Mouse (Mus musculus): ENCODE results near the gene Fgfr2. TPM values are rescaled to one million over a fixed set of nuclear protein-coding genes. Genes with fewer than 3 reads are reported as not detected.

The Fgfr2 gene
- total and polyA plus RNA-seq, 2 experiments from 2014 or later: 12.1 to 32.6 TPM

DNA sequence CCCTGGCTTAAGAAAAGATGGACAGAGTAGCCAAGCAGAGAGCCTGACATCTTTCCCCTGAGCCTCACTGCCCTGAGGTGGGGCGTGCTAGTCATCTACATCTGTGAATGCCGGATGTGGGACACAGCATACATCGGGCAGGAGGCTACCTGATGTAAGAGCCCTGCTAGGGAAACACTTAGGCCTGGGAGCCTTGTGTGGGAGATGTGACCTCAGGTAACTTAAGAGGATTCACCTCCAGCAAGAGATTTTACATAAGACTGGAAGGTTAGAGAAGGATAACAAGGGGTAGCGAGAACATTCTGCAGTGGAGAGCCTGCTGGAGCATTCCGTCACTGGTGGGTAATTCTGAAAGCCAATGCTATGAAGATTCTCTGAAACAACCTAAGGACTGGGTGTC, 876.1 kb downstream of the Fgfr2 start:
- no peak overlapping the region for H3K4me3 ChIP-seq (ENCODE audit: low read depth, low read length)
- no peak overlapping the region for H3K27ac ChIP-seq (ENCODE audit: low read depth, low read length)
- DNase-seq (ENCODE audit: low spot score): no peak
- H3K9ac ChIP-seq (replicated peaks; ENCODE audit: low read length, poor library complexity, severe bottlenecking): no peak overlapping the region
- H3K4me1 ChIP-seq (ENCODE audit: insufficient read depth, low read length): peaks cover 6% of the 10 kb centered on the region; the same call in 1 of the 2 replicates
- peaks cover 3% of the 10 kb centered on the region; the same call in 1 of the 2 replicates for H3K36me3 ChIP-seq (ENCODE audit: insufficient read depth, low read length)
- H3K4me2 ChIP-seq (ENCODE audit: low read depth, low read length, poor library complexity, severe bottlenecking): no peak overlapping the region
- ATAC-seq (ENCODE audit: low FRiP score): 0 out of 2 replicates have a peak, but pooled peaks have one; percentile 20
- WGBS: 51% methylated on average over 5 of the region's 5 CpGs
- no peak for TF ChIP-seq CTCF (IDR thresholded peaks at IDR 0.05)
- no peaks in the 10 kb centered on the region for H3K9me3 ChIP-seq (ENCODE audit: low read length)
- H3K27me3 ChIP-seq (ENCODE audit: insufficient read depth, low read length): no peaks in the 10 kb centered on the region

DNA sequence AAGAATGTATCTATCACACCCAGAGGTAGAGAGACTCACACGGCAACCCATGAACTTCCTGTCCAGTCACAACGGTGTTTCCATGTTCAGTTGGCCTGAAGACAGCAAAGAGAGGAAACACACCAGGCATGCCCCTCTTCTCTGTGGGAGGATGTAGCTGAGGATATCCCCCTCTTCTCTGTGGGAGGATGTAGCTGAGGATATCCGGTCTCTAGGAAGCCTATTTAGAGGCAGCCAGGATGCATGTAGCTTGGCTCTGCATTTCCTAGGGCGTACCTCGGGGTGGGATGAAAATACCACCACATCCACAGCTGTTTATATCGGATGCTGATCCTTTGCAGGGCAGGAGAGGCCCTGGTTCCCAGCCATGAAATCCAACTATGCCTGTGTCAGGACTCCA, 877.4 kb downstream of the Fgfr2 start:
- 94% methylated on average over 6 of the region's 6 CpGs for WGBS
- Histone ChIP-seq H3K27me3 (ENCODE audit: insufficient read depth, low read length) (no peaks in the 10 kb centered on the region), H3K4me3 (ENCODE audit: low read depth, low read length) (no peak overlapping the region), H3K36me3 (ENCODE audit: insufficient read depth, low read length) (peaks cover 3% of the 10 kb centered on the region; the same call in 1 of the 2 replicates), H3K4me2 (ENCODE audit: low read depth, low read length, poor library complexity, severe bottlenecking) (no peak overlapping the region), H3K9ac (replicated peaks; ENCODE audit: low read length, poor library complexity, severe bottlenecking) (no peak overlapping the region), H3K27ac (ENCODE audit: low read depth, low read length) (no peak overlapping the region), H3K9me3 (ENCODE audit: low read length) (no peaks in the 10 kb centered on the region), H3K4me1 (ENCODE audit: insufficient read depth, low read length) (peaks cover 6% of the 10 kb centered on the region; the same call in 1 of the 2 replicates)
- no peak for TF ChIP-seq CTCF (IDR thresholded peaks at IDR 0.05)
- DNase-seq (ENCODE audit: low spot score): no peak
- ATAC-seq (ENCODE audit: low FRiP score): no peak

DNA sequence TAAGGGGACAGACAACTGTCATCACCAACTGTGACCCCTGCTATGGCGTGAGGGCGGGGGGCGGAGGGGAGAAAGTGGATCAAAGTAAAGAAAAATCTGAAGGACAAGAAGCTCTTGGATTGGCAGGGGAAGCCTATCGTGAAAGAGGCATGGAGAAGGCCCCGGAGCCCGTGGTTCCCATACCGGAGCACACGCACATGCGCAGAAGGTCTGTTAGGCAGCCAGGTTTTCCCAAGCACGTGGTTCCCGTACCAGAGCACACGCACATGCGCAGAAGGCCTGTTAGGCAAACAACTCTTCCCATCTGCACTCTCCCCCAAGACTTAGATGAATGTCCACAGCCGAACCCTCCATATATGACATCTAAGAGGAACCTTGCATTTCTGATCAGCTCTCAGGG, 878.5 kb downstream of the Fgfr2 start:
- no peaks in the 10 kb centered on the region for H3K27me3 ChIP-seq (ENCODE audit: insufficient read depth, low read length)
- no peak overlapping the region for H3K4me2 ChIP-seq (ENCODE audit: low read depth, low read length, poor library complexity, severe bottlenecking)
- H3K4me3 ChIP-seq (ENCODE audit: low read depth, low read length): no peak overlapping the region
- H3K9ac ChIP-seq (replicated peaks; ENCODE audit: low read length, poor library complexity, severe bottlenecking): no peak overlapping the region
- ATAC-seq (ENCODE audit: low FRiP score): no peak
- peaks cover 6% of the 10 kb centered on the region; the same call in 1 of the 2 replicates for H3K4me1 ChIP-seq (ENCODE audit: insufficient read depth, low read length)
- DNase-seq (ENCODE audit: low spot score): no peak
- H3K27ac ChIP-seq (ENCODE audit: low read depth, low read length): no peak overlapping the region
- no peak for TF ChIP-seq CTCF (IDR thresholded peaks at IDR 0.05)
- peaks cover 3% of the 10 kb centered on the region; the same call in 1 of the 2 replicates for H3K36me3 ChIP-seq (ENCODE audit: insufficient read depth, low read length)
- H3K9me3 ChIP-seq (ENCODE audit: low read length): no peaks in the 10 kb centered on the region
- 95% methylated on average over 14 of the region's 14 CpGs for WGBS

DNA sequence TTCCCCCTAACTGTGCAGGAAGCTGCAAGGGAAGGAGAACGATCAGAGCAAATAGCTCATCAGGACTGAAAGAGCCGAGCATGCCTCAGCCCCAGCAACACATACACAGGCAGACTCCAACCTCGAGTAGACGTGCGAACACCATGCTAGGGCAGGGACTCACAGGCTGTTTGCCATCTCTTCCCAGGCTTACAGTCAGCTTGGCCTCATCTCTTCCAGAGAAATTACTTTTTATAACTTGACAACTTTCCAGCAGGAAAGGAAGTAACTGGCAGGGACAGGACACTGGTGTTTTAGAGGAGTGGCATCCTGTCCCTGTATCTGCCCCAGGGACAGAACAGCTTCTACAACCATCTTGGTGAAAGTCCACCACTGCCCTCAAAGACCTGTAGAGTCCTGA, 879.9 kb downstream of the Fgfr2 start:
- Histone ChIP-seq H3K36me3 (ENCODE audit: insufficient read depth, low read length) (peaks cover 3% of the 10 kb centered on the region; the same call in 1 of the 2 replicates), H3K27me3 (ENCODE audit: insufficient read depth, low read length) (no peaks in the 10 kb centered on the region), H3K4me3 (ENCODE audit: low read depth, low read length) (no peak overlapping the region), H3K4me1 (ENCODE audit: insufficient read depth, low read length) (peaks cover 6% of the 10 kb centered on the region; the same call in 1 of the 2 replicates), H3K27ac (ENCODE audit: low read depth, low read length) (no peak overlapping the region), H3K9me3 (ENCODE audit: low read length) (no peaks in the 10 kb centered on the region), H3K4me2 (ENCODE audit: low read depth, low read length, poor library complexity, severe bottlenecking) (no peak overlapping the region), H3K9ac (replicated peaks; ENCODE audit: low read length, poor library complexity, severe bottlenecking) (no peak overlapping the region)
- no peak for DNase-seq (ENCODE audit: low spot score)
- ATAC-seq (ENCODE audit: low FRiP score): no peak
- TF ChIP-seq CTCF (IDR thresholded peaks at IDR 0.05): no peak
- WGBS: 78% methylated on average over 5 of the region's 5 CpGs

DNA sequence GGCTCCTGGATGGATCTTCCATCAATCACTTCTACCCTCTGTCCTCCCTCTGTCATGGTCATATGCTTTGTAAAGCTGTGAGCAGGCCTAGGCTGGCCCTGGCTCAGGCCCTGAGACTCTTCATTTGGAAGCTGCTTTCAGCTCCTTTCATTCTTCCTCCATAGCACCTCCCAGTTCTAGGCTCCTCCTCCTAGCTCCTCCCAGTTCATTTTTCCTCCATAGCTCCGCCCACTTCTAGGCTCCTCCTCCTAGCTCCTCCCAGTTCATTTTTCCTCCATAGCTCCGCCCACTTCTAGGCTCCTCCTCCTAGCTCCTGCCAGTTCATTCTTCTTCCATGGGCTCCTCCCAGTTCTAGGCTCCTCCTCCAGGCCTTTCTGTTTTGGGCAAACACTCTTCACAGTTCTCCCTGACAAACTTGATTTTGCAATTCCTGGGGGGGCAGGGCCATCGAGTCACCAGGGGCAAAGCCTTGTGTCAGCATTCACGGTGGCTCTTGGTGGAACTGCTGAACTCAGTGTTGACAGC, 880.5 kb downstream of the Fgfr2 start:
- H3K4me2 ChIP-seq (ENCODE audit: low read depth, low read length, poor library complexity, severe bottlenecking): no peak overlapping the region
- peaks cover 5% of the 10 kb centered on the region; the same call in 1 of the 2 replicates for H3K36me3 ChIP-seq (ENCODE audit: insufficient read depth, low read length)
- no peak overlapping the region for H3K4me3 ChIP-seq (ENCODE audit: low read depth, low read length)
- no peak for TF ChIP-seq CTCF (IDR thresholded peaks at IDR 0.05)
- DNase-seq (ENCODE audit: low spot score) (no peak), ATAC-seq (ENCODE audit: low FRiP score) (no peak)
- no peaks in the 10 kb centered on the region for H3K27me3 ChIP-seq (ENCODE audit: insufficient read depth, low read length)
- WGBS: 56% methylated on average over 4 of the region's 4 CpGs
- no peak overlapping the region for H3K9ac ChIP-seq (replicated peaks; ENCODE audit: low read length, poor library complexity, severe bottlenecking)
- no peaks in the 10 kb centered on the region for H3K9me3 ChIP-seq (ENCODE audit: low read length)
- H3K4me1 ChIP-seq (ENCODE audit: insufficient read depth, low read length): peaks cover 6% of the 10 kb centered on the region; the same call in 1 of the 2 replicates
- no peak overlapping the region for H3K27ac ChIP-seq (ENCODE audit: low read depth, low read length)

DNA sequence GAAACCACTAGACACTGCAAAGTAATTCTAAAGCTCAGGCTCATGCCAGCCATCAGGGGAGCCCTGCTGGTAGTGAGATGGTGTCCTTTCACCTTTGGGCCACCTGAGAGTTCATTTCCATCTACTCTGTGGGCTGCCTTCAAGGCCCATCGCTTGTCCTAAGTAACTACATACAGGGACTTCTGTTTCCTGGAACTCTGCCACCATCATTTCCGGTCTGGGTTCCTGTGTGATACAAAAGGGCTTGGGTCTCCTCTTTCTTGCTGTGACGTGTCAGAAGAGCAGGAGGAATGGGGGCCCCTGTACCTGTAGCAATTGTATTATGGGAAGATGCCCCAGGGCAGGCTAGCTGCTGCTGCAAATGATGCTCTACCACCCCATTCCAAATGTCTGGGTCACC, 884.2 kb downstream of the Fgfr2 start:
- H3K27ac ChIP-seq (ENCODE audit: low read depth, low read length): no peak overlapping the region
- DNase-seq (ENCODE audit: low spot score) (no peak), ATAC-seq (ENCODE audit: low FRiP score) (no peak)
- no peaks in the 10 kb centered on the region for H3K9me3 ChIP-seq (ENCODE audit: low read length)
- no peaks in the 10 kb centered on the region for H3K27me3 ChIP-seq (ENCODE audit: insufficient read depth, low read length)
- no peak overlapping the region for H3K4me2 ChIP-seq (ENCODE audit: low read depth, low read length, poor library complexity, severe bottlenecking)
- H3K36me3 ChIP-seq (ENCODE audit: insufficient read depth, low read length): peaks cover 3% of the 10 kb centered on the region; the same call in 1 of the 2 replicates
- no peak overlapping the region for H3K9ac ChIP-seq (replicated peaks; ENCODE audit: low read length, poor library complexity, severe bottlenecking)
- no peak for TF ChIP-seq CTCF (IDR thresholded peaks at IDR 0.05)
- H3K4me3 ChIP-seq (ENCODE audit: low read depth, low read length): no peak overlapping the region
- 85% methylated on average over 3 of the region's 3 CpGs for whole genome bisulfite sequencing
- H3K4me1 ChIP-seq (ENCODE audit: insufficient read depth, low read length): no peaks in the 10 kb centered on the region

Measured in midbrain, postnatal 0 days (tissue).